Mouse (Mus musculus) c-Kit-positive CD71-negative TER-119-negative erythroid progenitor cells, embryonic 14.5 days (primary cell): Measurements from ENCODE around the gene Fos.

Source experiments
- DNase-seq: peaks from one replicate; pipeline ENCODE4 v3.0.0-alpha.2; 2013; ENCODE audit warnings: low read depth

The Fos gene

GRCm38 (mm10) chr12:85487545-85488141 lies 14.0 kb downstream of the Fos start:
- DNase-seq = no peak

DNA sequence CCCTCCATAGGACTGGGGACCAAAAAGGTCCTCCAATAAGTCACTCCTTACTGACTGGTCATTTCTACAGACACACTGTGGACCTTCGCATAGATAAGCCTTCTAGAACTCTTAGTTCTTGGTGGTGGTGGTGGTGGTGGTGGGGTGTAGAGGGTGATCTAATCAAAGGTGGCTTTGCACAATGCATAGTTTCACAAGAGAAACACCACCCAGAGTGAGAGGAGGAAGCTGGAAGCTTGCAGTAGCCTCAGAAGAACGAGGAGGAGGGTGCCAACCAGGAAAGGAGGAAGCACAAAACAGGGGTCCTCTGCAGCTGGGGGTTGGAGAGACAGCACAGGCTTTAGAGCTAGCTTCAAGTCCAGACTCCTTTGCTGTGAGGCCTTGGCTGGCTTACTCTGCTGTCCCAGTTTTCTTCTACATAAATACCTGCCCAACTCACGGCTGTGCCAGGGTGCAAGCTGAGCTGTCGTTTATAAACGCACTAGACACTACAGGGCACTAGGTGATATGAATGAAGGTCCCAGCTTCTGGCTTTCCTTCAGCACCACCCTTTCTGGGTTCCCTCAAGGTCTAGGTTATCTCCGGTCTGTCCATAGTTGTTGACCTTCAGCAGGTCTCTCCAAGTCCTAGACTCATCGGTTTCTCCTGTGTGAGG lies 15.7 kb downstream of the Fos start:
- DNase-seq = no peak

GRCm38 (mm10) chr12:85490096-85490820 lies 16.6 kb downstream of the Fos start:
- DNase-seq = no peak

DNA sequence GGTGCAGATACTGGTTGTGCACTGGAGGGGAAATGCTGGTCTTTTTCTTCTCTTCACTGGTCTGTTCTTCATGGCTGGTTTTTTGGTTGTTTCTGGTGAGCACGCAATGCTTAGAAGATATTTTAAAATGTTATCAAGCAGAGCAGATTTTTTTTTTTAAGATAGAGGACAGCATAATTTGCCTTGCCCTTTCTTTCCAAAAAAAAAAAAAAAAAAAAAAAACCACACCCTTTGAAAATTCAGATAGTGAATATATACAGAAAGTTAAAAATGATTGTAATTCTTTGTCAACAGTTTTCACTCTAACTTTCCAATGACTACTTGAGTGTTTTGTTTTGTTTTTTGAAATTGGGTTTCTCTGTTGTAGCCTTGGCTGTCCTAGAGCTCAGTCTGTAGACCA lies 17.3 kb downstream of the Fos start:
- no peak for DNase-seq

- no peak for DNase-seq
Observed at GRCm38 (mm10) chr12:85492084-85492645, 18.5 kb downstream of the Fos start.

GRCm38 (mm10) chr12:85496336-85496735 lies 22.6 kb downstream of the Fos start:
- no peak for DNase-seq

GRCm38 (mm10) chr12:85496755-85497154 lies 23.1 kb downstream of the Fos start:
- no peak for DNase-seq

GRCm38 (mm10) chr12:85497310-85498135 lies 23.8 kb downstream of the Fos start:
- no peak for DNase-seq

GRCm38 (mm10) chr12:85499001-85499400 lies 25.3 kb downstream of the Fos start:
- no peak for DNase-seq

DNA sequence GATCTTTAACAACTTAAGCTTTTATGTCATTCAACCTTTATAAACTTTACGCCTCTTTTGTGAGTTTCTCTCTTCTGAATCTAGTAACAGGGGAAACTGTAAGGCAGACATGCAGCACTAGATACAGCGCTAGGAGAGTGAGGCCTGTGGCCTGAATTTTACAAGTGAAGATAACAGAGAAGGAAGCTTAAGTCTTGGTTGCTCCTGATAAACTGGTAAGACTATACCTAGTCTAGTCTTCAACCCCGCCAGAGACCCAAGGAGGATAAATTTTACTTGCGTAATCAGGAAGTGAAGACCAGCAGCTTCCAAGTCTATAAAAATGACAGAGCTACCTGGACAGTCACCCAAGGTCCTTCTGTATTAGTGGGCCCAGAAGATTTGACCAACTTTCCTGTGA lies 29.0 kb downstream of the Fos start:
- DNase-seq = no peak

- DNase-seq = no peak
Observed at GRCm38 (mm10) chr12:85508235-85508634, 34.5 kb downstream of the Fos start.

- no peak for DNase-seq
Observed at GRCm38 (mm10) chr12:85510013-85510412, 36.3 kb downstream of the Fos start.

DNA sequence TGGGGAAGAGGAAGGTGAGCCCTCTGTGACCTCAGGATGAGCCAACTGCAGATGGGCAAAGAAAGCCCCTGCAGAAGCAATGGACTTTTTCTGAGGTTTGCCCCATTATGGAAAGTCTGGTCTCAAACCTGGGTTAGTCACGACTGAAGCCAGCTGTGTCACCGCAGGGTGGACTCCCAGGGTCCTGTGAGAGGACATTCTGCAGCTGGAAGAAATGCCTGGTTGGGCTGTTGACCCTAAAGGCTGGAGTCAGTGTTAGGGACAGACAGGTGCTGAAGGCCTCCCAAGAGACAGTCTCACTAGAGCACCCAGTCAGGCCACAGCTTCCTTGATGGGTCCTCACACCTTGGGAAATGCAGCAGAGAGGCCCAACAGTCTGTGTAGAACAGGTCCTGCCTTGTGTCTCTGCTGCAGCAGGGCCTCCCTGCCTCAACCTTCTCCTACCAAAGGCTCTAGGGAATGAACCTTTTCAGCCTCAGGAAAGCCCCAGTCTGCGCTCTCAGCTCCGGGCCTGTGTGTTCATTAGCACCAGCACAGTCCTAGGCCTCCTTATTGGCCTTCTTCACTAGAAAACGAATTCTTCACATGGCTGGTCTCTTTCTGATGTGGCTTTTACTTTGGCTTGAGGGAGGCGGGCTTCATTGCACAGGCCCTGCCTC lies 40.2 kb downstream of the Fos start:
- no peak for DNase-seq

- DNase-seq = no peak
Observed at GRCm38 (mm10) chr12:85514958-85515357, 41.3 kb downstream of the Fos start.

GRCm38 (mm10) chr12:85515865-85516264 lies 42.2 kb downstream of the Fos start:
- no peak for DNase-seq

DNA sequence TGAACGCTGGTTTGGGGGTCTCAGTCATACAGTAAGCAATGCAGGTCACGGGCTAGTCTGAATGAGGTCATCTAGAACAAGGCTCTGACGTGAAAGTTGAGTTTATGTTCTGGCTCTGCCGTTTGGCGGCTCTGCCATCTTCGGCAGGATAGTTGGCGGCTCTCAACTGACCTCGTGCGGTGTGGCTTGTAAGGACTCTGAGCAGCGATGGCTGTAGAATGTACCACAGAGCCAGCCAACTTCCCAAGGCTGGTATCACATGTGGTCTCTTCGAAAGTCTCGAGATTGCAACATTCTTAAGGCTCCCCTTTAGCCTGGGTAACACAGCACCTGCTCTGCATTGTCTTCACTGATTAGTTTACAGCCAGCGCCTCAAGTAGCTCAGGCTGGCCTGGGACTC lies 43.6 kb downstream of the Fos start:
- no peak for DNase-seq

DNA sequence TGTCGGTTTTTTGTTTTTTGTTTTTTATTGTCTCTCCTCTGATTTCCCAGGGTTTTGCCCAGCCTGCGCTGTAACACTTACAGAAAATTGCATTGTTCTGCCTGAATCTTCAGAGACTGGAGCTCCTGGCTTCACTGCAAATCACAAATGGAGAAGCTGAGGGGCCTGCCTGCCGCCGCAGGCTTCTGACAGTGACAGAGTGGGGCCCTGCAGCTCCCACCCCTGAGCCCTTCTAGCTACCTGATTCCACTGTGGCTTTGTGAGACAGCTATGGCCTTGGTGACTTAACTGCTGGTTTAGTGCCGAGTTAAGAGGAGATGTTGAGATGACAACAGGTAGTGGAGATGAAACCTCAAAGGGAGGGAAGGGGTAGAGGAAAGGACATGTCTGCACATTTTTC lies 44.3 kb downstream of the Fos start:
- no peak for DNase-seq

DNA sequence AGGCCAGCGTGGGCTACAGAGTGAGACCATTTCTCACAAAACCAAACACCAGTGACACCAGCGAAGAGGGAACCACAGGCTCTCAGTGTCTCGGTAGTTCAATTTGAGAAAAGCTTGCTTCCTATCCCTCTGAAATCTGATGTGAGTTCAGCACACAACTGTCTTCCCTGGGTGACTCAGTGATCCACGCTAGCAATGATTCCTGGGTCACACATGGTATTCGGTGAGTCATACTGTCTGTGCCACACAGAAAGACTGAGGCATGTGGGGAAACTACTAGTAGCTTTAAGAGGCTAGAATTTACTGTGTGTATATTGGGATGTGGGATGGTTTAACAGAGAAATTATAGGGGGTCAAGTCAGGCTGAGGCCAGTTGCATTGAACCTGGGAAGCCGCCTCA lies 45.9 kb downstream of the Fos start:
- DNase-seq = no peak

GRCm38 (mm10) chr12:85521101-85521500 lies 47.4 kb downstream of the Fos start:
- no peak for DNase-seq

GRCm38 (mm10) chr12:85521673-85522072 lies 48.0 kb downstream of the Fos start:
- no peak for DNase-seq

GRCm38 (mm10) chr12:85522631-85523388 lies 49.1 kb downstream of the Fos start:
- no peak for DNase-seq
